Mouse (Mus musculus) gastrocnemius, postnatal 25 days (tissue): ENCODE data around the gene Elob. TPM values are rescaled to one million over a fixed set of nuclear protein-coding genes. Genes with fewer than 3 reads are reported as not detected.
A peak's percentile ranks its signal among the peaks of the same experiment; 100 is the strongest.

ENCODE experiments used
- DNase-seq: peaks from one replicate; pipeline ENCODE4 v3.0.0; 2022
- long read RNA-seq, 2 experiments: library from polyadenylated mRNA; stranded (forward); transcript quantifications; one replicate each; pipeline ENCODE4 v2.0.0; 2021
- total RNA-seq, 2 experiments: library from RNA; stranded (reverse); gene quantifications; 1 replicate in 1 of 2; 2 replicates in 1 of 2; pipeline ENCODE4 v1.2.3; 2021

Gene Elob
- total RNA-seq, result 100 to 1,000 TPM; 237 to 267 TPM
- long read RNA-seq, experiment 1, transcript Elob-204 (4 exons, 414 nt), result minor isoform, 16 of 738 reads
- long read RNA-seq, experiment 1, transcript Elob-202 (3 exons, 581 nt), result minor isoform, 37 of 738 reads
- long read RNA-seq, experiment 1, transcript Elob-205 (5 exons, 578 nt), result minor isoform, 7 of 738 reads
- long read RNA-seq, experiment 1, transcript Elob-201 (4 exons, 537 nt), result major isoform, 666 of 738 reads
- long read RNA-seq, experiment 1, partial matches to known transcripts, result 7 of 738 reads
- long read RNA-seq, experiment 1, other reads (novel, unspliced or antisense), result 5 of 738 reads
- long read RNA-seq, experiment 2, transcript Elob-201 (4 exons, 537 nt), result major isoform, 413 of 462 reads
- long read RNA-seq, experiment 2, transcript Elob-204 (4 exons, 414 nt), result minor isoform, 9 of 462 reads
- long read RNA-seq, experiment 2, transcript Elob-202 (3 exons, 581 nt), result minor isoform, 28 of 462 reads
- long read RNA-seq, experiment 2, partial matches to known transcripts, result 7 of 462 reads
- long read RNA-seq, experiment 2, other reads (novel, unspliced or antisense), result 1 of 462 reads

- DNase-seq, result peak; percentile 88
These were observed at the start of gene Elob for GRCm38 (mm10) chr17:23829064-23829619. Gene Elob (minus strand): TSS chr17:23829136.

- no peak for DNase-seq
These were observed 48.2 kb upstream of the Elob start for GRCm38 (mm10) chr17:23877166-23877565.

GRCm38 (mm10) chr17:23876741-23877140, 47.8 kb upstream of the Elob start:
- no peak for DNase-seq

- no peak for DNase-seq
These were observed 45.2 kb upstream of the Elob start for GRCm38 (mm10) chr17:23873884-23874856.

GRCm38 (mm10) chr17:23868513-23868912, 39.6 kb upstream of the Elob start:
- DNase-seq, result no peak

GRCm38 (mm10) chr17:23867756-23868155, 38.8 kb upstream of the Elob start, which contains the start of gene Prss21:
Gene Prss21 (plus strand): TSS chr17:23868056.
- DNase-seq, result no peak

- DNase-seq, result no peak
These were observed 34.0 kb upstream of the Elob start for GRCm38 (mm10) chr17:23862926-23863325.

- DNase-seq, result no peak
These were observed 29.0 kb upstream of the Elob start for GRCm38 (mm10) chr17:23857913-23858312.

- DNase-seq, result no peak
These were observed 28.3 kb upstream of the Elob start for GRCm38 (mm10) chr17:23857193-23857592.

GRCm38 (mm10) chr17:23854229-23854765, 25.4 kb upstream of the Elob start:
- no peak for DNase-seq

- no peak for DNase-seq
These were observed 24.4 kb upstream of the Elob start for GRCm38 (mm10) chr17:23853292-23853691.

GRCm38 (mm10) chr17:23850853-23851749, 22.2 kb upstream of the Elob start:
- DNase-seq, result no peak

- DNase-seq, result no peak
These were observed 21.1 kb upstream of the Elob start for GRCm38 (mm10) chr17:23850028-23850427.

GRCm38 (mm10) chr17:23843812-23844273, 14.9 kb upstream of the Elob start, which contains the start of the genes Prss32 and Prss41:
Gene Prss32 (plus strand): TSS chr17:23843855.
Gene Prss41 (minus strand): TSS chr17:23844172.
- no peak for DNase-seq

- DNase-seq, result no peak
These were observed 14.3 kb upstream of the Elob start for GRCm38 (mm10) chr17:23843141-23843811.

- no peak for DNase-seq
These were observed 12.2 kb upstream of the Elob start for GRCm38 (mm10) chr17:23841145-23841544.

- DNase-seq, result no peak
These were observed 7.2 kb upstream of the Elob start, which contains the start of gene Prss33 for GRCm38 (mm10) chr17:23836006-23836575. Gene Prss33 (minus strand): TSS chr17:23836056.

GRCm38 (mm10) chr17:23831201-23831600, 2.3 kb upstream of the Elob start:
- no peak for DNase-seq

GRCm38 (mm10) chr17:23828271-23829001, 500 bp downstream of the Elob start:
- DNase-seq, result peak; percentile 46
